Mouse (Mus musculus): ENCODE measurements around the gene Hist1h2ag. TPM values are rescaled to one million over a fixed set of nuclear protein-coding genes. Genes with fewer than 3 reads are reported as not detected.
A peak's percentile ranks its signal among the peaks of the same experiment; 100 is the strongest.
"Not testable (repeated sequence)": the region's sequence is repeated elsewhere in the genome, so short reads cannot be mapped to it uniquely, and the experiment has no call there.

Hist1h2ag gene
- 59.1 and 68.1 TPM in 2 replicates for polyA plus RNA-seq (2015; fragmentation: Nextera tagmentation; extraction: Ambion mirVana)

GRCm38 (mm10) chr13:22042568-22043502 lies at the start of gene Hist1h2ag, which contains the start of gene Hist1h2bj:
Gene Hist1h2ag (minus strand): TSS chr13:22042944.
Gene Hist1h2bj (plus strand): TSS chr13:22043214.
- under 1% methylated on average over 45 of the region's 80 CpGs for WGBS
- not testable (repeated sequence) for H3K9me3 ChIP-seq (replicated peaks); H3K27me3 ChIP-seq; H3K36me3 ChIP-seq
- Histone ChIP-seq H3K27ac (peak within 1 kb of the TSS; percentile 98), H3K4me1 (peaks cover 18% of the 10 kb centered on the region), H3K4me3 (replicated peaks) (peak within 1 kb of the TSS; percentile 44), H3K4me2 (peak within 1 kb of the TSS; percentile 68), H3K9ac (peak within 1 kb of the TSS; percentile 60)
- ATAC-seq (replicated peaks; ENCODE audit: low FRiP score) = peak; percentile 93

DNA sequence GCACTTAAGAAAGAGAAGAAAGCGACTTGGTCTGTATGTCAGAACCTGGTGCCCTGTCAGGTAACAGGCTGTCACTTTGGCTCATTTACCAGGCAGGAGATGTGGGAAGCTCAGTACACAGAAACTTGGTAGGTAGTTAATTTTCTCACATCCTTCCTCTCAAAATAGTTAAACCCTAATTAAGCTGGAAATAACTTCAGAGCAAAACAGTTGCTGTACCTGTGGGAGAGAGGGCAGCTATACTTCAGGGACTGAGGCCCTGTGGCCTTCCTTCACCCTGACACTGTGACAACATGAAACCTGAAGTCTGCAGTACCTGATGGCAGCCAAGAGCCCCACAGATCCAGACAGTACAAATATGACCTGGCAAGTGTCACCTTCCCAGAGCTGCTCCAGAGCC lies 41.4 kb upstream of the Hist1h2ag start, which contains the start of gene Vmn1r188:
Vmn1r188 (plus strand) TSS at position 301 of the 400 bp plus-strand sequence.
- H3K4me3 ChIP-seq (replicated peaks); H3K4me2 ChIP-seq; H3K36me3 ChIP-seq; H3K27ac ChIP-seq; H3K4me1 ChIP-seq; H3K9me3 ChIP-seq (replicated peaks); ATAC-seq (replicated peaks; ENCODE audit: low FRiP score); H3K27me3 ChIP-seq; H3K9ac ChIP-seq: not testable (repeated sequence)
- WGBS = 82% methylated on average over 1 of the region's 1 CpGs

- Histone ChIP-seq H3K27me3 (no peaks in the 10 kb centered on the region), H3K27ac (no peak overlapping the region), H3K9me3 (replicated peaks) (no peaks in the 10 kb centered on the region), H3K4me2 (no peak overlapping the region), H3K4me3 (replicated peaks) (no peak overlapping the region), H3K36me3 (no peaks in the 10 kb centered on the region), H3K4me1 (no peaks in the 10 kb centered on the region), H3K9ac (no peak overlapping the region)
- 44% methylated on average over 1 of the region's 1 CpGs for WGBS
- ATAC-seq (replicated peaks; ENCODE audit: low FRiP score) = no peak
Measured at GRCm38 (mm10) chr13:22063468-22063867, 20.7 kb upstream of the Hist1h2ag start.

DNA sequence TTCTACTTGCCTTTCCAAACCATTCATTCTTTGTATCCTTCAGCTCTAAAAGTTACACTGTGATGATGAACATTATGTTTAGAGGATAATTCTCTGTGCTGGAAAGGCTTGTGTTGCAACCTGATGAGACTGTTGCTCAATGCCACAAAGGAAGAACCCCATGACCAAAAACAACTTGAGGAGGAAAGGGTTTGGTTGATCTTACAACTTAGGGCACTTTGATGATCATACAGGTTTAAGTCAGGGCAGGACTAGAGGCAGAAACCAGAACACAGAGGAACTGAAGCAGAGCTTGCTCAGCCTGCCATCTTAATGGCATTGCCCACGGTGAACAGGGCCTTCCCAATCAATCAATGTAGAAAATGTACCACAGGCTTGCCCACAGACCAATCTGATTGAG lies 18.7 kb upstream of the Hist1h2ag start:
- no peaks in the 10 kb centered on the region for H3K36me3 ChIP-seq
- H3K27ac ChIP-seq = no peak overlapping the region
- H3K9me3 ChIP-seq (replicated peaks) = no peaks in the 10 kb centered on the region
- H3K4me2 ChIP-seq = no peak overlapping the region
- H3K27me3 ChIP-seq = no peaks in the 10 kb centered on the region
- no peak for ATAC-seq (replicated peaks; ENCODE audit: low FRiP score)
- 79% methylated on average over 1 of the region's 1 CpGs for WGBS
- H3K9ac ChIP-seq = no peak overlapping the region
- no peaks in the 10 kb centered on the region for H3K4me1 ChIP-seq
- H3K4me3 ChIP-seq (replicated peaks) = no peak overlapping the region

GRCm38 (mm10) chr13:22053754-22054153 lies 11.0 kb upstream of the Hist1h2ag start:
- Histone ChIP-seq H3K9me3 (replicated peaks) (no peaks in the 10 kb centered on the region), H3K4me1 (peaks cover 2% of the 10 kb centered on the region; the same call in 1 of the 2 replicates), H3K27me3 (no peaks in the 10 kb centered on the region), H3K36me3 (no peaks in the 10 kb centered on the region), H3K27ac (no peak overlapping the region), H3K4me3 (replicated peaks) (no peak overlapping the region), H3K4me2 (no peak overlapping the region), H3K9ac (no peak overlapping the region)
- ATAC-seq (replicated peaks; ENCODE audit: low FRiP score) = no peak
- WGBS = 97% methylated on average over 1 of the region's 1 CpGs

DNA sequence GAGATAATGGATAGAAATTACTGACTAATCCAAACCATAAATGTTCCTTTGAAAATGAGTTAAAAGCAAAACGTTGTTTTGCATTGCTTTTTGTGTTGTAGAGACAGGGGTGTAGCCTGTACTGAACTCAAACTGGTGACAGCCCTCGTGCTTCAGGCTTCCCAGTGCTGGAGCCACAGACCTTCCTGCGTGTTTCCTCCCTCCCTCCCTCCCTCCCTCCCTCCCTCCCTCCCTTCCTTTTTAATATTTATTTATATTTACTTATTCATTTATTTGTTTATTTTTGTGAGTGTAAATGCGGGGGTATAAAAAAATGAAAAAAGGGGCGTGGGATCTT lies 8.7 kb upstream of the Hist1h2ag start:
- Histone ChIP-seq H3K27ac (peak overlapping the region; percentile 93), H3K4me2 (peak overlapping the region; percentile 69), H3K4me3 (replicated peaks) (peak overlapping the region; percentile 59), H3K4me1 (peaks cover 2% of the 10 kb centered on the region; the same call in 1 of the 2 replicates), H3K27me3 (no peaks in the 10 kb centered on the region), H3K36me3 (no peaks in the 10 kb centered on the region), H3K9me3 (replicated peaks) (no peaks in the 10 kb centered on the region), H3K9ac (peak overlapping the region; percentile 60)
- no peak for ATAC-seq (replicated peaks; ENCODE audit: low FRiP score)
- 11% methylated on average over 5 of the region's 5 CpGs for WGBS

DNA sequence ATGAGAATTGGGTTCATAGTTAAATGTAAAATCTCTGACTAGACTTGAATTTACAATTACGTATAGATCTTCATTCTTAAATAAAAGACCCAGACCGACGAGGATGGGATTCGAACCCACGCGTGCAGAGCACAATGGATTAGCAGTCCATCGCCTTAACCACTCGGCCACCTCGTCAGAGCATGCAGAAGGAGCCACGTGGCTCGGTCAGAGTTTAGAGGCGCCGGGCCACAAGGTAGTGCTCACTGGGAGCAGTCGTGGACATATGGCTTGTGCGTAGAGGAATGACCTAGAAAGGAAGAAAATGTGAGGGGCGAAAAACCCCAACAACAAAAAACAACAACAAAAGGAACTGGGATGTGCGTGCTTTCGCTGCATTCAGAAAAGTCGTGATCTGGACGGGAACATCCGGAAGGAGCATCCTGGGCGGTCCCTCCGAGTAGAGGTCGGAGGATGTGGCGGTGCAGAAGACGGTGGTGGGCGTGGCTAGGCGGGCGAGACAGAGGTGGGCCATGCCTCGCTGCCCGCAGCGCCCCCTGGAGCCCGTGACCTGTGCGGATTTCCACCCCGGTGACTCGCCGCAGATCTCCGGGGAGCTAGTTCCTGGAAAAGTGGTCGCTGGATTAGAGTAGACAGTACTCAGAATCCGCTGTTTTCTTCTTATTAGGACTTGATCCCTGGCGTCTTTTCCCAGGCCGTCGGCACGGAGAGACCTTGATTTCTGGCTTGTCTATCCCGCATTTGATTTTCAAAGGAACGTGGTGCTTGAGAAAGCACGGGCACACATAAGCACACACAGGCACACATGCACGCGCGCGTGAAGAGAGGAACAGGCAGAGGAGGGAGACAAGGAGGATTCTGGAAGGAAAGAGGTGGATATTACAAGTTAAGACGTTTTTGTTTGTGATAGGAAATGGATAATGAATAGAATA lies 8.1 kb upstream of the Hist1h2ag start:
- H3K4me2 ChIP-seq = peak overlapping the region; percentile 69
- no peaks in the 10 kb centered on the region for H3K27me3 ChIP-seq
- H3K27ac ChIP-seq = peak overlapping the region; percentile 93
- H3K9ac ChIP-seq = peak overlapping the region; percentile 60
- peak overlapping the region; percentile 59 for H3K4me3 ChIP-seq (replicated peaks)
- under 1% methylated on average over 52 of the region's 52 CpGs for WGBS
- H3K9me3 ChIP-seq (replicated peaks) = no peaks in the 10 kb centered on the region
- H3K36me3 ChIP-seq = no peaks in the 10 kb centered on the region
- peak; percentile 96 for ATAC-seq (replicated peaks; ENCODE audit: low FRiP score)
- peaks cover 2% of the 10 kb centered on the region; the same call in 1 of the 2 replicates for H3K4me1 ChIP-seq

DNA sequence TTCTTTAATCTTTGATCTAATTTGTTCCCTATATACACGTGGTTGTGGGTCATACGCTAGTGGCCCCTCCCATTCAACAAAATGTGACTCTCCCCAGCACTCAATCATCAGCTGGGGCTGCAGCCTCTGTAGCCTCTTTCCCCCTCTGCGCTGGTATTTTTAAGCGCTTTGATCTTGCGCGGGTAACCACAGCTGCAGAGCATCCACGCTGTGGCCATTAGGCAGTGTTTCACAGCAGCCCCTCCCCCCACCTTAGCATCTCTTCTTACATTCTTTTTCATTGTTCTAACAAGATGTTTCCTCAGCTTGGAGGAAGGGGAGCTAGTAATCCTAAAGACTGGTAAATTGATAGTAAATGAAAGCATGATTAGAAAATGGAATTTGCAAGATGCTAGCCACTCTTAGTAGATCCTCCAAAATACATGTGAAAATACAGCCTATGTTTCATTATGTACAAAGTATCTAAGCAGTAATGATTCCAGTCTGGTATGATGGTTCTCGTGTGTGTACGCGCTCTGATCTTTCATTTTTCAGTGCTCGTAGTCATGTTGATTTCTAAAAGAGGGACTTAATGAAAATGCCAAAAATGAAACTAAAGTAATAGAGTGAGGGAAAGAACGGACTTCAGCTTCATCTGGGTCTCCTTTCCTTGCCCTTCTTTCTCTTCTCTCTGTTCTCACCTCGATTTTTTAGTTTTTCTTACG lies 7.1 kb upstream of the Hist1h2ag start:
- peaks cover 2% of the 10 kb centered on the region; the same call in 1 of the 2 replicates for H3K4me1 ChIP-seq
- WGBS = under 1% methylated on average over 14 of the region's 14 CpGs

GRCm38 (mm10) chr13:22049041-22049440 lies 6.3 kb upstream of the Hist1h2ag start:
- Histone ChIP-seq H3K9ac (no peak overlapping the region), H3K9me3 (replicated peaks) (no peaks in the 10 kb centered on the region), H3K4me3 (replicated peaks) (no peak overlapping the region), H3K36me3 (no peaks in the 10 kb centered on the region), H3K4me1 (peaks cover 8% of the 10 kb centered on the region), H3K27me3 (no peaks in the 10 kb centered on the region), H3K27ac (no peak overlapping the region), H3K4me2 (no peak overlapping the region)
- no peak for ATAC-seq (replicated peaks; ENCODE audit: low FRiP score)
- 83% methylated on average over 2 of the region's 2 CpGs for WGBS

More for the DNA sequence above, 7.1 kb upstream of the Hist1h2ag start:
- no peaks in the 10 kb centered on the region for H3K27me3 ChIP-seq
- H3K36me3 ChIP-seq = no peaks in the 10 kb centered on the region
- H3K9ac ChIP-seq = peak overlapping the region; percentile 19; the same call in 1 of the 2 replicates
- ATAC-seq (replicated peaks; ENCODE audit: low FRiP score) = peak; percentile 24; the same call in 1 of the 2 replicates
- H3K9me3 ChIP-seq (replicated peaks) = no peaks in the 10 kb centered on the region
- peak overlapping the region; percentile 69 for H3K4me2 ChIP-seq
- H3K4me3 ChIP-seq (replicated peaks) = peak overlapping the region; percentile 59
- H3K27ac ChIP-seq = peak overlapping the region; percentile 93

DNA sequence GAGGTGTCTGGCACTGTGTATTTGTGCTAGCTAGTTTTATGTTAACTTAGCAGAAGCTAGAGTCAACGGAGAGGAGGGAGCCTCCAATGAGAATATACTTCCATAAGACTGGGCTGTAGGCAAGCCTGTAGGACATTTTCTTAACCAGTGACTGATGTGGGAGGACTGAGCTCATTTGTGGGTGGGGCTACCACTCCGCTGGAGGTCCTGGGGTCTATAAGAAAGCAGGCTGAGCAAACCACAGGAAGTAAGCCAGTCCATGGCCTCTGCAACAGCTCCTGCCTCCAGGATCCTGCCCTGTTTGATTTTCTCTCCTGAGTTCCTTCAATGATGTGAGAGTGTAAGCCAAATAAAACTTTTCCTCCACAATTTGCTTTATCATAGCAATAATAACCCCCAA lies 2.6 kb upstream of the Hist1h2ag start:
- H3K27me3 ChIP-seq = no peaks in the 10 kb centered on the region
- no peaks in the 10 kb centered on the region for H3K9me3 ChIP-seq (replicated peaks)
- no peak for ATAC-seq (replicated peaks; ENCODE audit: low FRiP score)
- no peaks in the 10 kb centered on the region for H3K36me3 ChIP-seq
- no peak overlapping the region for H3K4me2 ChIP-seq
- peaks cover 17% of the 10 kb centered on the region for H3K4me1 ChIP-seq
- H3K4me3 ChIP-seq (replicated peaks) = no peak overlapping the region
- 49% methylated on average over 2 of the region's 2 CpGs for WGBS
- no peak overlapping the region for H3K9ac ChIP-seq
- H3K27ac ChIP-seq = no peak overlapping the region

GRCm38 (mm10) chr13:22044432-22045155 lies 1.9 kb upstream of the Hist1h2ag start:
- peak overlapping the region; percentile 89; the same call in 1 of the 2 replicates for H3K27ac ChIP-seq
- WGBS = 89% methylated on average over 6 of the region's 6 CpGs

More at GRCm38 (mm10) chr13:22044432-22045155, 1.9 kb upstream of the Hist1h2ag start:
- Histone ChIP-seq H3K27me3 (no peaks in the 10 kb centered on the region), H3K4me1 (peaks cover 18% of the 10 kb centered on the region), H3K4me2 (peak overlapping the region; percentile 61), H3K4me3 (replicated peaks) (peak overlapping the region; percentile 44), H3K9me3 (replicated peaks) (no peaks in the 10 kb centered on the region), H3K9ac (no peak overlapping the region), H3K36me3 (no peaks in the 10 kb centered on the region)
- no peak for ATAC-seq (replicated peaks; ENCODE audit: low FRiP score)

Measured in kidney, embryonic 15.5 days (tissue).